Mouse (Mus musculus): ENCODE measurements at regions not wholly inside any gene's neighbourhood (a gene's known extent, or its start where the extent isn't known, plus 50 kb on each side); places are given as distances from the start of the nearest gene placed in this dataset.

GRCm38 (mm10) chr13:40652916-40653315 lies 85.3 kb downstream of the Tfap2a start:
- DNase-seq (ENCODE audit: low read depth), result no peak

GRCm38 (mm10) chr13:40651056-40651455 lies 87.1 kb downstream of the Tfap2a start:
- DNase-seq (ENCODE audit: low read depth), result no peak

- no peak for DNase-seq (ENCODE audit: low read depth)
Measured at GRCm38 (mm10) chr13:40650036-40650709, 88.0 kb downstream of the Tfap2a start.

GRCm38 (mm10) chr13:40649096-40650035 lies 88.8 kb downstream of the Tfap2a start:
- no peak for DNase-seq (ENCODE audit: low read depth)

- no peak for DNase-seq (ENCODE audit: low read depth)
Measured at GRCm38 (mm10) chr13:40646131-40646530, 92.0 kb downstream of the Tfap2a start.

- no peak for DNase-seq (ENCODE audit: low read depth)
Measured at GRCm38 (mm10) chr13:40645646-40646045, 92.5 kb downstream of the Tfap2a start.

GRCm38 (mm10) chr13:40642931-40643330 lies 95.2 kb downstream of the Tfap2a start:
- DNase-seq (ENCODE audit: low read depth), result no peak

GRCm38 (mm10) chr13:40637269-40637668 lies 100.9 kb downstream of the Tfap2a start:
- DNase-seq (ENCODE audit: low read depth), result no peak

- no peak for DNase-seq (ENCODE audit: low read depth)
Measured at GRCm38 (mm10) chr13:40617881-40618280, 120.3 kb downstream of the Tfap2a start.

- DNase-seq (ENCODE audit: low read depth), result no peak
Measured at GRCm38 (mm10) chr13:40608526-40608925, 129.7 kb downstream of the Tfap2a start.

- no peak for DNase-seq (ENCODE audit: low read depth)
Measured at GRCm38 (mm10) chr13:40606405-40607271, 131.5 kb downstream of the Tfap2a start.

GRCm38 (mm10) chr13:40605686-40606404 lies 132.3 kb downstream of the Tfap2a start:
- peak; percentile 19 for DNase-seq (ENCODE audit: low read depth)

GRCm38 (mm10) chr13:40574981-40575745 lies 163.0 kb downstream of the Tfap2a start:
- DNase-seq (ENCODE audit: low read depth), result no peak

- peak; percentile 24 for DNase-seq (ENCODE audit: low read depth)
Measured at GRCm38 (mm10) chr13:40569461-40569860, 168.7 kb downstream of the Tfap2a start.

- DNase-seq (ENCODE audit: low read depth), result peak; percentile 19
Measured at GRCm38 (mm10) chr13:40567821-40568220, 170.4 kb downstream of the Tfap2a start.

GRCm38 (mm10) chr13:40564351-40564750 lies 173.8 kb downstream of the Tfap2a start:
- DNase-seq (ENCODE audit: low read depth), result peak; percentile 96

GRCm38 (mm10) chr13:40554368-40554767 lies 183.8 kb downstream of the Tfap2a start:
- no peak for DNase-seq (ENCODE audit: low read depth)

- peak; percentile 98 for DNase-seq (ENCODE audit: low read depth)
Measured at GRCm38 (mm10) chr13:40525501-40525900, 164.3 kb upstream of the Ofcc1 start.

GRCm38 (mm10) chr13:40523115-40523514 lies 161.9 kb upstream of the Ofcc1 start:
- no peak for DNase-seq (ENCODE audit: low read depth)

- DNase-seq (ENCODE audit: low read depth), result peak; percentile 73
Measured at GRCm38 (mm10) chr13:40518180-40518579, 156.9 kb upstream of the Ofcc1 start.
